Mouse (Mus musculus): ENCODE measurements around the gene Pcgf6. TPM values are rescaled to one million over a fixed set of nuclear protein-coding genes. Genes with fewer than 3 reads are reported as not detected.
A peak's percentile ranks its signal among the peaks of the same experiment; 100 is the strongest.

Pcgf6 gene
- polyA plus RNA-seq (2015; fragmentation: Nextera tagmentation; extraction: Ambion mirVana), result 11.5 and 11.8 TPM in 2 replicates

- H3K9ac ChIP-seq (ENCODE audit: low read length), result peak within 1 kb of the TSS; percentile 85
- peak within 1 kb of the TSS; percentile 78 for H3K4me2 ChIP-seq (ENCODE audit: low read depth, low read length)
- H3K27ac ChIP-seq (ENCODE audit: low read length), result peak within 1 kb of the TSS; percentile 81
- WGBS, result under 1% methylated on average over 75 of the region's 75 CpGs
- peaks cover 10% of the 10 kb centered on the region for H3K4me1 ChIP-seq (ENCODE audit: control insufficient read depth, insufficient read depth, low read length)
- peak; percentile 86 for ATAC-seq (ENCODE audit: insufficient read depth, low FRiP score)
- H3K27me3 ChIP-seq (ENCODE audit: control insufficient read depth, insufficient read depth, low read length), result no peaks in the 10 kb centered on the region
- peak within 1 kb of the TSS; percentile 64 for H3K4me3 ChIP-seq (replicated peaks; ENCODE audit: low read length)
- H3K36me3 ChIP-seq (ENCODE audit: control insufficient read depth, insufficient read depth, low read length), result peaks cover 3% of the 10 kb centered on the region; the same call in 1 of the 2 replicates
- H3K9me3 ChIP-seq (replicated peaks; ENCODE audit: control insufficient read depth, low read length), result no peaks in the 10 kb centered on the region
Observed at GRCm38 (mm10) chr19:47050271-47051032, at the start of gene Pcgf6. Gene Pcgf6 (minus strand): TSS chr19:47050906.

GRCm38 (mm10) chr19:47090550-47091156 is 39.9 kb upstream of the Pcgf6 start, which contains the start of the genes Usmg5 and Pdcd11:
Gene Usmg5 (minus strand): TSS chr19:47090647.
Gene Pdcd11 (plus strand): TSS chr19:47090768.
- Histone ChIP-seq H3K36me3 (ENCODE audit: control insufficient read depth, insufficient read depth, low read length) (peaks cover 5% of the 10 kb centered on the region; the same call in 1 of the 2 replicates), H3K27ac (ENCODE audit: low read length) (peak within 1 kb of the TSS; percentile 82), H3K4me2 (ENCODE audit: low read depth, low read length) (peak within 1 kb of the TSS; percentile 78), H3K9me3 (replicated peaks; ENCODE audit: control insufficient read depth, low read length) (no peaks in the 10 kb centered on the region), H3K4me3 (replicated peaks; ENCODE audit: low read length) (peak within 1 kb of the TSS; percentile 95), H3K9ac (ENCODE audit: low read length) (peak within 1 kb of the TSS; percentile 95), H3K4me1 (ENCODE audit: control insufficient read depth, insufficient read depth, low read length) (peaks cover 16% of the 10 kb centered on the region), H3K27me3 (ENCODE audit: control insufficient read depth, insufficient read depth, low read length) (no peaks in the 10 kb centered on the region)
- under 1% methylated on average over 56 of the region's 56 CpGs for WGBS
- peak; percentile 99 for ATAC-seq (ENCODE audit: insufficient read depth, low FRiP score)

- WGBS, result under 1% methylated on average over 36 of the region's 36 CpGs
- peaks cover 16% of the 10 kb centered on the region for H3K4me1 ChIP-seq (ENCODE audit: control insufficient read depth, insufficient read depth, low read length)
- ATAC-seq (ENCODE audit: insufficient read depth, low FRiP score), result peak; percentile 61
- H3K4me2 ChIP-seq (ENCODE audit: low read depth, low read length), result peak overlapping the region; percentile 60
- H3K4me3 ChIP-seq (replicated peaks; ENCODE audit: low read length), result peak overlapping the region; percentile 95
- H3K9me3 ChIP-seq (replicated peaks; ENCODE audit: control insufficient read depth, low read length), result no peaks in the 10 kb centered on the region
- H3K27me3 ChIP-seq (ENCODE audit: control insufficient read depth, insufficient read depth, low read length), result no peaks in the 10 kb centered on the region
- H3K9ac ChIP-seq (ENCODE audit: low read length), result peak overlapping the region; percentile 95
- 0 out of 2 replicates have a peak, but pooled peaks cover 3% of the 10 kb centered on the region for H3K36me3 ChIP-seq (ENCODE audit: control insufficient read depth, insufficient read depth, low read length)
- peak overlapping the region; percentile 82 for H3K27ac ChIP-seq (ENCODE audit: low read length)
Observed at GRCm38 (mm10) chr19:47089718-47090525, 39.2 kb upstream of the Pcgf6 start.

- no peak overlapping the region for H3K4me3 ChIP-seq (replicated peaks; ENCODE audit: low read length)
- ATAC-seq (ENCODE audit: insufficient read depth, low FRiP score), result no peak
- H3K9ac ChIP-seq (ENCODE audit: low read length), result no peak overlapping the region
- WGBS, result 75% methylated on average over 3 of the region's 3 CpGs
- H3K27ac ChIP-seq (ENCODE audit: low read length), result no peak overlapping the region
- H3K27me3 ChIP-seq (ENCODE audit: control insufficient read depth, insufficient read depth, low read length), result no peaks in the 10 kb centered on the region
- H3K9me3 ChIP-seq (replicated peaks; ENCODE audit: control insufficient read depth, low read length), result no peaks in the 10 kb centered on the region
- H3K4me2 ChIP-seq (ENCODE audit: low read depth, low read length), result no peak overlapping the region
- 0 out of 2 replicates have a peak, but pooled peaks cover 3% of the 10 kb centered on the region for H3K36me3 ChIP-seq (ENCODE audit: control insufficient read depth, insufficient read depth, low read length)
- peaks cover 16% of the 10 kb centered on the region for H3K4me1 ChIP-seq (ENCODE audit: control insufficient read depth, insufficient read depth, low read length)
Observed at GRCm38 (mm10) chr19:47088226-47088625, 37.5 kb upstream of the Pcgf6 start.

DNA sequence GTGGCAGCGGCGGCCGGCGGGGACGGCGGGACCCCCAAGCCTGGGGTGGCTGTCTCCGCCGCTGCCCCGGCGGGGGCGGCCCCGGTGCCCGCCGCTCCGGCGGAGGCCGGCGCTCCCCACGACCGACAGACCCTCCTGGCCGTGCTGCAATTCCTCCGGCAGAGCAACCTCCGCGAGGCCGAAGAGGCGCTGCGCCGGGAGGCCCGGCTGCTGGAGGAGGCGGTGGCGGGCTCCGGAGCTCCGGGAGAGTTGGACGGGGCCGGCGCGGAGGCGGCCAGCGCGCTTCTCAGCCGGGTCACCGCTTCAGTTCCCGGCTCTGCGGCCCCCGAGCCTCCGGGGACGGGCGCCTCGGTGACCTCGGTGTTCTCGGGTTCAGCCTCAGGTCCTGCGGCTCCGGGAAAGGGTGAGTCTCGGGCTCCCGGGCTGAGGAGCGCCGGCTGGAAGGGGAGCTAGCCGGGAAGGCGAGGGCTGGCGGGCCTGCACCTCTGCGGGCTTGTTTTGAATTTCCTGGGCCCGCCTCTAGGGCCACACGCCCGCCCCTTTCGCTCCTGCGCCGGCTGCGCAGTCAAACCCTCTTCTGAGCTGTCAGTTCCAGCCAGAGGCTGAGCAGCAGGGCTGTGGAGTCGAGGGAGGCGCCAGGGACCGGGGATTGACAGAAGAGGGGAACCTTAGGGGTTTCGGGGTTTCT is 17.4 kb upstream of the Pcgf6 start:
- peaks cover 10% of the 10 kb centered on the region for H3K4me1 ChIP-seq (ENCODE audit: control insufficient read depth, insufficient read depth, low read length)
- H3K36me3 ChIP-seq (ENCODE audit: control insufficient read depth, insufficient read depth, low read length), result peaks cover 6% of the 10 kb centered on the region; the same call in 1 of the 2 replicates
- no peaks in the 10 kb centered on the region for H3K27me3 ChIP-seq (ENCODE audit: control insufficient read depth, insufficient read depth, low read length)
- H3K4me2 ChIP-seq (ENCODE audit: low read depth, low read length), result peak overlapping the region; percentile 59
- under 1% methylated on average over 71 of the region's 72 CpGs for WGBS
- ATAC-seq (ENCODE audit: insufficient read depth, low FRiP score), result peak; percentile 93
- H3K9ac ChIP-seq (ENCODE audit: low read length), result peak overlapping the region; percentile 95
- no peaks in the 10 kb centered on the region for H3K9me3 ChIP-seq (replicated peaks; ENCODE audit: control insufficient read depth, low read length)
- peak overlapping the region; percentile 99 for H3K4me3 ChIP-seq (replicated peaks; ENCODE audit: low read length)
- peak overlapping the region; percentile 87 for H3K27ac ChIP-seq (ENCODE audit: low read length)

DNA sequence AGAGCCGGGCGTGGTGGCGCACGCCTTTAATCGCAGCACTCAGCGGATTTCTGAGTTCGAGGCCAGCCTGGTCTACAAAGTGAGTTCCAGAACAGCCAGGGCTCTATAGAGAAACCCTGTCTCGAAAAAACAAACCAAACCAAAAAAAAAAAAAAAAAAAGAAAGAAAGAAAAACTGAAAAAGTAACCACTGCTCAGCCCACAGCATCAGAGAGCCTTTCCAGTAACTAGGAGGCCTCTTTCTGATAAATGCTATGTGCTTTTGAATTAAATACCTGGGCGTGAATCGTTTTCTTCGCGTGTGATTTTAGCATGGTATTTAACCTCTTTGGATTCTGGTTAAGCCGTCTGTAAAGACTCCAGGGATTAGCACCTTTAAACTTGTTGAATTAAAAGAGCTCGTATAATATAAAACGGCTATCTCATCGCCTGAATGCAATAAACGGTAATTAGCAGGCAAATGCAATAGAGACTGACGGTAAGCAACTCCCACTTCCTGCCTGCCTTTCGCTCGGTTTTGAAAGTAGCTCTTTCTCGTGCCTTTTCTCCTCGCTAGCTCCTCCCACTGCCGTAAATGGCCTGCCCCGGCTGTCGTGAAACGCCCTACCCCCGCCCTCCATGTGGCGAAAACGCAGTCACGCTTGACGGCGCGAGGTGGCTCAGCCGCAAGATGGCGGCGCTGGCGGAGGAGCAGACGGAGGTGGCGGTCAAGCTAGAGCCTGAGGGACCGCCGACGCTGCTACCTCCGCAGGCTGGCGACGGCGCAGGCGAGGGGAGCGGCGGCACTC is 16.6 kb upstream of the Pcgf6 start, which contains the start of gene Taf5:
Taf5 (plus strand) TSS at position 651 of the 787 bp plus-strand sequence.
- 10% methylated on average over 48 of the region's 49 CpGs for WGBS
- H3K9ac ChIP-seq (ENCODE audit: low read length), result peak within 1 kb of the TSS; percentile 95
- peaks cover 2% of the 10 kb centered on the region; the same call in 1 of the 2 replicates for H3K36me3 ChIP-seq (ENCODE audit: control insufficient read depth, insufficient read depth, low read length)
- no peaks in the 10 kb centered on the region for H3K27me3 ChIP-seq (ENCODE audit: control insufficient read depth, insufficient read depth, low read length)
- ATAC-seq (ENCODE audit: insufficient read depth, low FRiP score), result peak; percentile 85
- H3K4me3 ChIP-seq (replicated peaks; ENCODE audit: low read length), result peak within 1 kb of the TSS; percentile 99
- H3K4me2 ChIP-seq (ENCODE audit: low read depth, low read length), result peak within 1 kb of the TSS; percentile 70
- peak within 1 kb of the TSS; percentile 87 for H3K27ac ChIP-seq (ENCODE audit: low read length)
- no peaks in the 10 kb centered on the region for H3K9me3 ChIP-seq (replicated peaks; ENCODE audit: control insufficient read depth, low read length)
- peaks cover 10% of the 10 kb centered on the region for H3K4me1 ChIP-seq (ENCODE audit: control insufficient read depth, insufficient read depth, low read length)

GRCm38 (mm10) chr19:47065860-47066259 is 15.2 kb upstream of the Pcgf6 start:
- no peak for ATAC-seq (ENCODE audit: insufficient read depth, low FRiP score)

GRCm38 (mm10) chr19:47057684-47058083 is 7.0 kb upstream of the Pcgf6 start:
- Histone ChIP-seq H3K27ac (ENCODE audit: low read length) (no peak overlapping the region), H3K36me3 (ENCODE audit: control insufficient read depth, insufficient read depth, low read length) (no peaks in the 10 kb centered on the region), H3K9ac (ENCODE audit: low read length) (no peak overlapping the region), H3K4me1 (ENCODE audit: control insufficient read depth, insufficient read depth, low read length) (no peaks in the 10 kb centered on the region), H3K4me2 (ENCODE audit: low read depth, low read length) (no peak overlapping the region), H3K9me3 (replicated peaks; ENCODE audit: control insufficient read depth, low read length) (no peaks in the 10 kb centered on the region), H3K27me3 (ENCODE audit: control insufficient read depth, insufficient read depth, low read length) (no peaks in the 10 kb centered on the region), H3K4me3 (replicated peaks; ENCODE audit: low read length) (no peak overlapping the region)
- 56% methylated on average over 1 of the region's 1 CpGs for WGBS
- ATAC-seq (ENCODE audit: insufficient read depth, low FRiP score), result no peak

More at GRCm38 (mm10) chr19:47065860-47066259, 15.2 kb upstream of the Pcgf6 start:
- no peak overlapping the region for H3K4me2 ChIP-seq (ENCODE audit: low read depth, low read length)
- WGBS, result 86% methylated on average over 3 of the region's 3 CpGs
- no peaks in the 10 kb centered on the region for H3K36me3 ChIP-seq (ENCODE audit: control insufficient read depth, insufficient read depth, low read length)
- H3K9me3 ChIP-seq (replicated peaks; ENCODE audit: control insufficient read depth, low read length), result no peaks in the 10 kb centered on the region
- no peak overlapping the region for H3K9ac ChIP-seq (ENCODE audit: low read length)
- H3K27ac ChIP-seq (ENCODE audit: low read length), result no peak overlapping the region
- no peaks in the 10 kb centered on the region for H3K27me3 ChIP-seq (ENCODE audit: control insufficient read depth, insufficient read depth, low read length)
- no peak overlapping the region for H3K4me3 ChIP-seq (replicated peaks; ENCODE audit: low read length)
- H3K4me1 ChIP-seq (ENCODE audit: control insufficient read depth, insufficient read depth, low read length), result peaks cover 10% of the 10 kb centered on the region

Data from stomach, embryonic 16.5 days (tissue).